Mouse (Mus musculus): ENCODE data around the gene Mdn1.
A peak's percentile ranks its signal among the peaks of the same experiment; 100 is the strongest.

DNA sequence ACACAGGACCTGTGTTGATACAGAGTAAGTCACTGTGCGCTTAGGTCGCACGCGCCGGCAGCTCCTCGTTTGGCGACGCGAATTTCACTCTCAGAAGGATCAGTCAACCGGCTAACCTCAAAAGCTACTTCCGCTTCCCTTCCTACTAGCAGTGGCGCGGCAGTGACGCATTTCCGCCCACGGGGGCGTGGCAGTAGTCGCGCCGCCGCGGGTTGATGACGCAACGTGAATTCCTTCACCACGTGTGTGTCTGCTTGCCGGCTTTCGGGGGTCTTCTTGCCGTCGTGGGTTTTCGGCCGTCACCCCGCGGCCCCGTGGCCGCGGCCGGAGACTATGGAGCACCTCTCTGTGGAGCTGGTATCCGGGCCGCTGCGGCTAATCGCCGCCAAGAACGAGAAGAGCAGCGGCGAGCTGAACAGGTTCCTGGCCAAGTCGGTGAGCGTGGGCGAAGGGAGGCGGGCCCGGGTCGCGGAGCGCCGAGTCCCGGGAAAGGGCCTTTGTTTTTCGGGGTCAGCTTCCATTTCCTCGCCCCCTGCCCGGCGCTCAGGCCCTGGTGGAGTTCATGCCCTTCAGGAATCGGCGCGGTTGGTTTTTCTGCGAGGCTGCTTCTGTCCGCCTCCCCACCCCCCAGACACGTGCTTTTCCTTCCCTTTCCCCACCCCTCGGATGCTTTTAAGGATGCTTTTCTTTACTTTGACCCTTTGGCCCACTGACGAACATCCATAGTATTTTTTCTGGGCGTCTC, at the start of gene Mdn1:
- TF ChIP-seq CTCF (IDR thresholded peaks at IDR 0.05; ENCODE audit: low read depth, low read length) (no peak), POLR2A (IDR thresholded peaks at IDR 0.05; ENCODE audit: extremely low read depth, insufficient read depth, low read length) (0 out of 2 replicates have a peak, but pooled peaks have one; percentile 33)
